Mouse (Mus musculus) embryonic fibroblast, embryonic 13.5 days (primary cell): Measurements from ENCODE around the gene Ctrc. TPM values are rescaled to one million over a fixed set of nuclear protein-coding genes. Genes with fewer than 3 reads are reported as not detected.
A peak's percentile ranks its signal among the peaks of the same experiment; 100 is the strongest.

Experiments used
- H3K27ac ChIP-seq: 2 replicates; pipeline ENCODE4 v1.5.1; 2012; ENCODE audit warnings: low read length, control low read depth, inconsistent platforms; ENCODE audit not compliant: insufficient read depth
- H3K4me1 ChIP-seq: 2 replicates; pipeline ENCODE4 v1.6.1; 2011; ENCODE audit warnings: low read length; ENCODE audit not compliant: control insufficient read depth, insufficient read depth
- H3K4me3 ChIP-seq: 2 replicates; pipeline ENCODE4 v1.5.1; 2011; ENCODE audit warnings: mild to moderate bottlenecking, control low read depth, low read length; ENCODE audit not compliant: insufficient read depth
- CTCF ChIP-seq: IDR thresholded peaks from 2 replicates; pipeline ENCODE4 v1.5.1; 2011; ENCODE audit warnings: mild to moderate bottlenecking, control low read depth, low read length, moderate library complexity, borderline replicate concordance; ENCODE audit not compliant: insufficient read depth
- POLR2A ChIP-seq: IDR thresholded peaks from 2 replicates; pipeline ENCODE4 v1.6.1; 2011; ENCODE audit warnings: low read depth, mild to moderate bottlenecking, control low read depth, low read length, moderate library complexity
- polyA plus RNA-seq: library from polyadenylated mRNA; stranded (reverse); fragments of >200 nt; gene quantifications from 2 replicates; pipeline ENCODE4 v1.2.4, GENCODE M21; 2011; ENCODE audit warnings: low read depth; ENCODE audit not compliant: missing spikeins, insufficient read length

The Ctrc gene
- polyA plus RNA-seq, 1 experiment = not detected

- no peak for TF ChIP-seq CTCF
- no peak for TF ChIP-seq POLR2A
- H3K4me1 ChIP-seq = peaks cover 6% of the 10 kb centered on the region; the same call in 1 of the 2 replicates
- H3K27ac ChIP-seq = no peak overlapping the region
- H3K4me3 ChIP-seq = no peak overlapping the region
These were observed 74.3 kb downstream of the Ctrc start for GRCm38 (mm10) chr4:141771823-141772222.

DNA sequence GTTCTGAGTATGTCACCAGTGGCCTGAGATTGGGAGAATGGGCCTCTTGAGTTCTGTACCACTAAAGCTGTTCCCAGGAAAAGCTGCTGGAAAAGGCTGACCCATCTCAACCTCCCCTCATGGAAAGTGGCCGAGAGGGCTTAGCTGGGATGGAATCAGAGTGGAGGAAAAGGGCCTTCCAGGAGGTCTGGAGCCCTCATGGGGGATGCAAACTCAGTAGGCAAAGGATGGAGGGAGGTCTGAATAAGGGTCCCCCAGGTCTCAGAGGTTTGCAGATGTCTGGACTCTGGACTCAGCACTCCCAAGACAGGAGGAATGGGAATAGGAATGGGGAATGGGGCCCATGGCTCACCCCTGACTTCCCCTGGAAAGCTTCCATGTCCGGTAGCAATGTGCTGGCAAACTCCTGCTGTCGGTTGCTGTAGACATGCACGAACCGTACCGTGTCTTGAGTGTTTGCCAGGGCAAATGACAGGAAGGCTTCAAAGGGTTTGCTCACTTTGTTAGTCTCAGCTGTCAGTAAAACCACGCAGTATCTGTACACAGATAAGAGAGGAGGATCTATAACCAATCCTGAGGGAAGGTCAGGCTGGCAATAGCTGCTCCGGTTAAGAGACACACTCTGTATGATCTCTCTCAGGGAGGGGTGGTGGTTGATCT is 76.5 kb downstream of the Ctrc start:
- no peak overlapping the region for H3K4me3 ChIP-seq
- TF ChIP-seq CTCF (no peak), POLR2A (no peak)

GRCm38 (mm10) chr4:141767353-141768036 is 78.7 kb downstream of the Ctrc start:
- H3K4me3 ChIP-seq = no peak overlapping the region
- TF ChIP-seq CTCF = no peak
- peak; percentile 45; the same call in 1 of the 2 replicates for TF ChIP-seq POLR2A
- H3K27ac ChIP-seq = peak overlapping the region; percentile 85
- H3K4me1 ChIP-seq = peaks cover 8% of the 10 kb centered on the region; the same call in 1 of the 2 replicates

More for the DNA sequence above, 76.5 kb downstream of the Ctrc start:
- Histone ChIP-seq H3K4me1 (peaks cover 8% of the 10 kb centered on the region; the same call in 1 of the 2 replicates), H3K27ac (no peak overlapping the region)

DNA sequence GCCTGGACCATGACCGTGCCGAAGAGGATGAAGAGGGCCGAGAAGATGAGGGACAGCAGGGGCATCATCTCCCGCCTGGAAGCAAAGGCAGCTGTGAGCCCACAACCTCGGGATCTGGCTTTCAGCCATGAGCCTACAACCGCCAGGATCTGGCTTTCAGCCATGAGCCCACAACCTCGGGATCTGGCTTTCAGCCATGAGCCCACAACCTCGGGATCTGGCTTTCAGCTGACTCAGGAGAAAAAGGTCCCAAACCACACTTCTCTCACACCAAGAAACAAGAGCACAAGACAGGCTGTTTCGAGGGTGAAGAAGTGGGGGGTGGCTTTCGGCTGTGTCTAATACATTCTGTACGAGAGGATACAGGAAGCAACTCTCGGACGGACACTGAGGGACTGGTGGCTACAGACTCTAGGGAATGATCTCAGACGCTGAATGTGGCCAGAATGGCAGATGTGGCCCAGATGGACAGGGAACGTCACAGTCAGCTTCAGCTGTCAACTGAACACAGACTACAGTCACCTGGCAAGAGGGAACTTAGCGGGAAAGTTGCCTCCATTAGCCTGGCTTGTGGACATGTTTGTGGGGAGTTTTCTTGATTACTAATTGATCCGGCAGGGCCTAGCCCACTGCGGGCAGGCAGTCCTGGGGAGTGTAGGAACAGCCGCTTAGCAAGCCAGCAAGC is 79.3 kb downstream of the Ctrc start:
- no peak overlapping the region for H3K4me3 ChIP-seq
- H3K4me1 ChIP-seq = peaks cover 8% of the 10 kb centered on the region; the same call in 1 of the 2 replicates
- peak overlapping the region; percentile 85 for H3K27ac ChIP-seq
- no peak for TF ChIP-seq POLR2A
- no peak for TF ChIP-seq CTCF

- Histone ChIP-seq H3K4me3 (no peak overlapping the region), H3K27ac (peak overlapping the region; percentile 85), H3K4me1 (peaks cover 8% of the 10 kb centered on the region; the same call in 1 of the 2 replicates)
- TF ChIP-seq POLR2A (no peak), CTCF (no peak)
These were observed 79.9 kb downstream of the Ctrc start for GRCm38 (mm10) chr4:141766316-141766667.

DNA sequence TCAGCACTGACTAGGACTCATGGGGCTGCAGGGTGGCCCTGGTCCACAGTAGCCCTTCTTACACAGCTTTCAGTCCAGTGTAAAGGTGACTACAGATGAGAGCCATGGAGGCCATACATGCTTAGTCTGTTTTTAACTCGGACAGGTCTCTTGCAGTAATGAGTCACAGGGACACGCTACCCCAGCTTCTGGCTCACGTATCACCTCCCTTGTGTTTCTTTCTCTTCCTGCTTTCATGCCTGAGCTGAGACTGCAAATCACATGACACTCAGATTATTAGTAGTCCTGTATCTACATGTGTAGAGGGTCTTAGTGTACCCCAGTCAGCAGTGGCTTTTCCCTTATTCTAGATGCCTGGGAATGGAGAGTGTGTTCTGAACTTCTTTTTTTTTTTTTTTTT is 81.2 kb downstream of the Ctrc start:
- no peak for TF ChIP-seq POLR2A
- TF ChIP-seq CTCF = no peak
- H3K4me3 ChIP-seq = no peak overlapping the region
- H3K27ac ChIP-seq = no peak overlapping the region
- peaks cover 8% of the 10 kb centered on the region; the same call in 1 of the 2 replicates for H3K4me1 ChIP-seq

Other genes with a start within 250 kb of the Ctrc start
- 72.4 and 90.1 TPM in 2 replicates for gene Fblim1, start 240.3 kb downstream of the Ctrc start, polyA plus RNA-seq
- not detected in 2 replicates for gene Tmem82, start 227.7 kb downstream of the Ctrc start, polyA plus RNA-seq
- gene Slc25a34, start 222.5 kb downstream of the Ctrc start, polyA plus RNA-seq = 0.19 TPM in 1 of 2 replicates, not detected in the other
- gene Plekhm2, start 181.5 kb downstream of the Ctrc start, polyA plus RNA-seq = 22.5 and 29.8 TPM in 2 replicates
- gene Rsc1a1, start 160.8 kb downstream of the Ctrc start, polyA plus RNA-seq = 5.1 and 5.3 TPM in 2 replicates
- 27.6 and 30.9 TPM in 2 replicates for gene Ddi2, start 122.9 kb downstream of the Ctrc start, polyA plus RNA-seq
- not detected in 2 replicates for gene Agmat, start 99.7 kb downstream of the Ctrc start, polyA plus RNA-seq
- 10.0 and 11.3 TPM in 2 replicates for gene Dnajc16, start 55.4 kb downstream of the Ctrc start, polyA plus RNA-seq
- gene Casp9, start 52.7 kb downstream of the Ctrc start, polyA plus RNA-seq = 10.0 and 13.2 TPM in 2 replicates
- gene Cela2a, start 20.2 kb downstream of the Ctrc start, polyA plus RNA-seq = not detected in 2 replicates
- 25.3 and 28.7 TPM in 2 replicates for gene Efhd2, start 28.6 kb upstream of the Ctrc start, polyA plus RNA-seq
- gene Fhad1, start 168.7 kb upstream of the Ctrc start, polyA plus RNA-seq = not detected in 2 replicates
- 2.1 and 3.5 TPM in 2 replicates for gene Tmem51, start 237.9 kb upstream of the Ctrc start, polyA plus RNA-seq